Mouse (Mus musculus): Measurements from ENCODE around the gene Clp1.
"Not testable (repeated sequence)": the region's sequence is repeated elsewhere in the genome, so short reads cannot be mapped to it uniquely, and the experiment has no call there.

Clp1 gene

DNA sequence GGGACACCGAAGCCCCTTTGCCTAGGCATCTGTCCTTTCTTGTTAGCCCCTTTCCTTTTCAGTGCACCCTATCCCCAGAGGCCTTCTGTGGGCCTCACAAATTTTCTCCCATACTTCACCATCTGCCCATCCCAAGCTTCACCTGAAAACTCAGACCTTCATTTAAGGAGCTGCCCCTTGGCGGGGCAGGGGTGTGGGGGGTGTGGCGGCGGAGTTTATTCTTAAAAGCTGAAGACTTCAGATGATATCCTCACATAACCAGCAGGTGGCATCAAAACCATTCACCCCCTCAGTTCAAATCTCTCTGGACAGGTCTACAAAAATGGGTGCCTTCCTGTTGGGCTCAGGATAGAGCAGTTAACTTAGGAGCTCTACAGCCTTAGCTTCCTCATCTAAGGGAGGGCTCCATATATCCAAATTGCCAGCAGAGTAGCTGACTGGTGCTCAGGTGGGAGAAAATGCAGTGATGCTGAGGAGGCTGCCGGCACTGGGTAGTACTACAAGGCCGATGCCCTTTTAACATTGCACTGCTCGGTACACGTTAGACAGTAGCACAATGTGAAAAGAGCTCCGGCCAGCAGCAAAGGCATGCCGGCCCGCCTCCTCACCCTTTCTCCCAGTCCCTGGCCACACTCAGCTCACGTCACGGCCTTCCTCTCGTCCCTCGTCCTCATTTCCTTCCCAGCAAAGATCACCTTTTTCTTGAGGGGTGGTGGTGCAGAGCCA lies 13.6 kb upstream of the Clp1 start:
- in situ Hi-C loops (cut with MboI, MseI) = loop anchor here in 1 of 2 experiments (5.0 kb wide), 1 partner anchor 62 kb away; no protein-coding TSS in a partner anchor

- in situ Hi-C loops (cut with MboI, MseI) = loop anchor here in 1 of 2 experiments (5.0 kb wide), 1 partner anchor 299 kb away; the partner anchor contains the start of genes P2rx3 and Ssrp1
These were observed 11.2 kb upstream of the Clp1 start for GRCm38 (mm10) chr2:84738271-84738911.

- in situ Hi-C loops (cut with MboI, MseI) = loop anchor here in 1 of 2 experiments (5.0 kb wide), 1 partner anchor 300 kb away; the partner anchor contains the start of genes P2rx3 and Ssrp1
These were observed 10.3 kb upstream of the Clp1 start for GRCm38 (mm10) chr2:84737451-84737925.

- in situ Hi-C loops (cut with MboI, MseI) = loop anchor here in 1 of 2 experiments (5.0 kb wide), 1 partner anchor 301 kb away; the partner anchor contains the start of genes P2rx3 and Ssrp1
These were observed 9.4 kb upstream of the Clp1 start for GRCm38 (mm10) chr2:84736312-84737161.

DNA sequence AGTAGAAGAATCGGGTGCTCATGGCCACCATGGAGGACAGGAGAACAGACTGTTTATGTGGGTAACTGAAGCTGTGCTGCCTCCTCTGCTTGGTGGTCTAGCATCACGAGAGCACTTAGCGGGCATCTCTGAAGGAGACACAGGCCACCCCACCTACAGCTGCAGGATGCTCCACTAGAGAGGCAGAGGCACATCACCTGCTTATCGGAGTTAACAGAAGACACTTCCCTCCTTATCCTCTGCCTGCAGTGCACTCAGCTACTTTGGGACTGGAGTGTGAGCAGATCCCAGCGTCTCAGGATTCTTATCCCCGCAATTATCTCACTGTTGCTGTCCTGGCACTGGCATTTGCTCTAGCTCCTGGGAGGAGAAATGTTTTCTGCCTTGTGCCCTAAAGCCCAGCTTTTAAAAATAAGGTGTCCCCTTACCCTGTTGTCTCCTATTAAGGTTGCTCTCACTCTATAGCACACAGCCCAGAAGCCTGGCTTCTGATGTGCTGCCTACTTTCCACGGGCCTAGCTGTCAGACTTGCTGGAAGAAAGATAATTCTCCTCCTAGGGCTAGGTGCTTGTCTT lies 8.3 kb upstream of the Clp1 start:
- in situ Hi-C loops (cut with MboI, MseI) = loop anchor here in 1 of 2 experiments (5.0 kb wide), 1 partner anchor 302 kb away; the partner anchor contains the start of genes P2rx3 and Ssrp1

DNA sequence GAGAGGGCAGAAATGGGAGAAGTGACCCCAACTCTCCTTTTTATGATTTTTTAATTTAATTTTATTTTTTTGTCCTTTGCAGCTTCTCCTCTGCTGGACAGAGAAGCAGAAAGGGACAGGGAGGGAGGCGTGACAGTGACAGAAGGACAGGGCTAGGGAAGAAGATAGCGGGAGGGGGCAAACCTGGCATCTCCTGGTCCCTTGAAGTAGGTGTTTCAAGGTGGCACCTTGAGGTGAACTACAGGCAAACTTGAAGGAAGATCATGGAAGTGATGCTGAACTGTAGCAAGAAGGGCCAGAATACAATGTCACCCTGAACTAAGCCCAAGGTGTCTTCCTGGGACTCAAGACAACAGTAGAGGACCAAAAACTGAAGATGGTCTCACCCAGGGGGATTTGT lies 7.8 kb upstream of the Clp1 start:
- in situ Hi-C loops (cut with MboI, MseI) = loop anchor here in 1 of 2 experiments (5.0 kb wide), 1 partner anchor 302 kb away; the partner anchor contains the start of genes P2rx3 and Ssrp1

GRCm38 (mm10) chr2:84734351-84734864 lies 7.3 kb upstream of the Clp1 start:
- in situ Hi-C loops (cut with MboI, MseI) = no loop called here

DNA sequence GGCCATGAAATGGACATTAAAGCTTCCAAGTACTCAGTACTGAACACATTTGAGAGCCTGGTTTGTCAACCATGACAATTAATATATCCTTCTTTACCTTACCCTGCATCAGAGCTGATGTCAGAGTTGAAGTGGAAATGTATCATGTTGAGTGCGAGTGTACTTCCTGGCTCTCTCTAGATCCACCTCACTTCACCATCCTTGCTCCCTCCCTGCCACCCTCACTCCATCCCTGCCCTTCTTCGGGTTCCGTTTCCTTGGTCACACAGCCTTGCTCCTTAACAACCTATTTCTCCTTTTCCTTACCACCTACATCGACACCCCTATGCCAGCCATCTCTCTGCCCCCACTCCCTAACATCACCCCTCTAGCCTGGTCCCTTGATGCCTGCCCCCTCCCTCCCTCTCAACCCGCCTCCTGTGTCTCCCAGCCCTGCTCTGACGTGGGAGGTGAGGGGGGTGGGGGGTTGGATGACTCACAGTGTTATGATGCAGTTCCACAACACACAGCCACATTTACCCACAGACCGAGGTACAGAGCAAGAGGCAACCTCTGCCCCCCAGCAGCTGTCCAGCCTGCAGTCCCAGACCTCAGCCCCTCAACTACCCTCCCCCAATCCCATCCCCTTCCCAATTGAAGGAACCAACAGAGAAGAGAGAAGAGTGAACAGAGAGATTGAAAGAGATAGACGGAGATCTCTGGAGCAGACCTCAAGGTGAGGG lies 6.6 kb upstream of the Clp1 start, which contains the start of gene Ypel4:
Gene Ypel4 (plus strand): TSS at position 480 of the 722 bp plus-strand sequence.
- in situ Hi-C loops (cut with MboI, MseI) = no loop called here

- in situ Hi-C loops (cut with MboI, MseI) = no loop called here
These were observed 5.2 kb upstream of the Clp1 start for GRCm38 (mm10) chr2:84732394-84732793.

- in situ Hi-C loops (cut with MboI, MseI) = no loop called here
These were observed 4.1 kb upstream of the Clp1 start for GRCm38 (mm10) chr2:84731206-84731605.

- in situ Hi-C loops (cut with MboI, MseI) = not testable (repeated sequence)
These were observed 1.0 kb upstream of the Clp1 start for GRCm38 (mm10) chr2:84728191-84728590.

GRCm38 (mm10) chr2:84726716-84727115 lies 434 bp downstream of the Clp1 start:
- in situ Hi-C loops (cut with MboI, MseI) = no loop called here

DNA sequence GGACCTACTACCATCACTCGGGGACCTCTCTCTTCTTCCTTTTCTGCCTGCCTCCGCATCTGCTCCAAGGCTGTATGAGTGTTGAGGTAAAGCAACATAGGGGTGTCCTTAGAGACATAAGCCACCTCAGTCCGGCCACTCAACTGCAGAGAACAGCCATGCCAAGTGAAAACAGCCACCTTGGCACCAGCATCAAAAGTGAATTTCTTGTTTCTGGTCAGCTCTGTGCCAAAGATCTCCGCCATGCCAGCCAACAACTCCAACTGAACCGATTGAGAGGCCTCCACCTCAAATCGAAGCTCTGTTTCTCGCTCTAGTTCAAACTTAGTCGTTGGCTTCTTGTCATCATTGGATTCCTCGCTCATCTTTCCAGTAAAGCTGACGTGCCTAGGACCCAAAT lies 1.4 kb downstream of the Clp1 start:
- in situ Hi-C loops (cut with MboI, MseI) = no loop called here

GRCm38 (mm10) chr2:84723856-84724255 lies 3.3 kb downstream of the Clp1 start:
- in situ Hi-C loops (cut with MboI, MseI) = no loop called here

- in situ Hi-C loops (cut with MboI, MseI) = no loop called here
These were observed 6.0 kb downstream of the Clp1 start for GRCm38 (mm10) chr2:84721182-84721581.

DNA sequence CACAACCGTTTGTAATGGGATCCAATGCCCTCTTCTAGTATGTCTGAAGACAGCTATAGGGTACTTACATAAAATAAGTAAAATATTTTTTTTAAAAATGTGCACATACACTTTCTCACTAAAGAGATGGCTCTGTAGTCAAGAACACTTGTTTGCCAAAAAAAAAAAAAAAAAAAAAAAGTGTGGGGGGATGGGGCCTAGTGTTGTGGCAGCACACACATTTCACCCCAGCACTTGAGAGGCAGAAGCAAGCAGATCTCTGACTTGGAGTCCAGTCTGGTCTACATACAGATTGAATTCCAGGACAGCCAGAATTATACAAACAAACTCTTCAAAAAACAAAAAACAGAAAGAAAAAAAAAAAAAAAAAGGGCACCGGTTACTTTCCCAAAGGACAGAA lies 6.4 kb downstream of the Clp1 start:
- in situ Hi-C loops (cut with MboI, MseI) = no loop called here

DNA sequence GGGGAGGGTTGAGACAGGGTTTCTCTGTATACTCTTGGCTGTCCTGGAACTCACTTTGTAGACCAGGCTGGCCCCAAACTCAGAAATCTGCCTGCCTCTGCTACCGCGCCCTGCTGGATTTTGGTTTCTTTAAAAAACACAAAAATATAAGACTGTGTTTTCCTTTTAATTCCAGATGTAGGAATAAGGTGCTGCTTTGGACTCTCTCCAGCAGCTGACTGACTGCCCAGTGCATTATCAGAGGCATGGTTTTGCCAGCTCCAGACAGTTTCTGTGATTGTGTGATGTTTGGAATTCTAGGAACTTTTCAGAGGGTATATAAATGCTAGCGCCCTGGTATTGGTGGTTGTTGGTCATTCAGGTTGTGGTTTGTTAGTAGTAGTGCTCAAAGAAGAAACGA lies 9.8 kb downstream of the Clp1 start:
- in situ Hi-C loops (cut with MboI, MseI) = no loop called here

DNA sequence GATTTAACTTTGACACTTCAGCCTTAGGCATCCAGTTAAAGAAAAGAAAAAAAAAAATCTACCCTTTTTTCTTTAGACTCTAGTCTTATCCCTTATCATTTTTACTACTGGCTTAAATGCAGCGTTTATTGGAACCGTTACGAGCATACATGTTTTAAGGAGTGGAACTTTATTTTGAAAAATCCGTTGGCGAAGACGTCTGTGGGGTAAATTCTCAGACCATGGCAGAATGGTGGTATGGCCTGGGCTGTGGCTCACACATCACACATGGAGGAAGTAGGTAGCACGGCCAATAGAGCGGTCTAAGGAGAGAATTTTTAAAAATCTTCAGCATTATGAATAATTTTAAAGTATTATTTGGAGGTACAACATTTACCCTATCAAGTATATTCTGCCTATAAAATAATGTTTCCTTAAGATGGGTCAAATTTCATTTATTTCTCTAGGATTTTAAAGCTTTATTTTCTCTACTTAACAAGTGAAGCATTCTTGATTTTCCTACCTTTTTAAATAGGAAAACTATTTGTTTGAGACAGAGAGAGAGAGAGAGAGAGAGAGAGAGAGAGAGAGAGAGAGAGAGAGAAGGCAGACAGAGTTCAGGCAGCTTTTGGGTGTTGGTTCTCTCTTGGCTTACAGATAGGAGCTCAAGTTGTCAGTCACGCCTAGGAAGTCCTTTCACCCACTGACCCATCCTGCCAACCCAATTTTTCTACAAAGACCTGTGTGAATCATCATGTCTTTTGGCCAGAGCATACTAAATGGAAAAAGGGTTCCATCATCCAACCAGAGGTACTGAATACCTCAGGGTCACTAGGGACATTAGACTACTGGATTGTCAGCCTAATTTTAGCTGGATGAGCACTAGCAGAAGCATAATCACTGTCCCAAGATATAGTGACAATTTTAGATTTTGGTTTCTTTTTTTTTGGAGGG lies 10.5 kb downstream of the Clp1 start:
- in situ Hi-C loops (cut with MboI, MseI) = no loop called here
